Mouse (Mus musculus) inflammation-experienced regulatory T-cells, adult 6 months (primary cell): Measurements from ENCODE around the gene Abcd3. TPM values are rescaled to one million over a fixed set of nuclear protein-coding genes. Genes with fewer than 3 reads are reported as not detected.

Source experiments
- ATAC-seq: one replicate; pipeline ENCODE4 v1.8.0; 2017
- polyA plus RNA-seq, 3 experiments: library from polyadenylated mRNA; unstranded; fragments of 100-300 nt; shearing (Covaris generic); gene quantifications; one replicate each; pipeline ENCODE4 v1.2.1; 2017

The Abcd3 gene
- polyA plus RNA-seq, 3 experiments from 2014 or later: 9.1 to 16.0 (median 11.7) TPM

GRCm38 (mm10) chr3:121737901-121738300 lies 77.2 kb downstream of the Abcd3 start:
- ATAC-seq: no peak

GRCm38 (mm10) chr3:121737453-121737852 lies 77.6 kb downstream of the Abcd3 start:
- ATAC-seq: no peak

- ATAC-seq: peak; percentile 38
These were observed 78.9 kb downstream of the Abcd3 start for GRCm38 (mm10) chr3:121736025-121736744.

GRCm38 (mm10) chr3:121735542-121735941 lies 79.6 kb downstream of the Abcd3 start:
- ATAC-seq: no peak

GRCm38 (mm10) chr3:121729678-121730077 lies 85.4 kb downstream of the Abcd3 start:
- ATAC-seq: no peak

GRCm38 (mm10) chr3:121725651-121726050 lies 89.5 kb downstream of the Abcd3 start:
- ATAC-seq: no peak

- ATAC-seq: no peak
These were observed 90.5 kb downstream of the Abcd3 start for GRCm38 (mm10) chr3:121724553-121724952.

- ATAC-seq: no peak
These were observed 91.1 kb downstream of the Abcd3 start for GRCm38 (mm10) chr3:121723968-121724524.

GRCm38 (mm10) chr3:121722971-121723844 lies 91.9 kb downstream of the Abcd3 start, which contains the start of gene F3:
F3 (plus strand) TSS chr3:121723537.
- ATAC-seq: no peak

GRCm38 (mm10) chr3:121721691-121722070 lies 93.4 kb downstream of the Abcd3 start:
- no peak for ATAC-seq

GRCm38 (mm10) chr3:121720801-121721690 lies 94.1 kb downstream of the Abcd3 start:
- ATAC-seq: no peak

GRCm38 (mm10) chr3:121719701-121720100 lies 95.4 kb downstream of the Abcd3 start:
- no peak for ATAC-seq

GRCm38 (mm10) chr3:121718679-121719078 lies 96.4 kb downstream of the Abcd3 start:
- no peak for ATAC-seq

- no peak for ATAC-seq
These were observed 98.6 kb downstream of the Abcd3 start for GRCm38 (mm10) chr3:121716480-121716879.

- no peak for ATAC-seq
These were observed 99.2 kb downstream of the Abcd3 start for GRCm38 (mm10) chr3:121715741-121716459.

GRCm38 (mm10) chr3:121715336-121715735 lies 99.8 kb downstream of the Abcd3 start:
- ATAC-seq: no peak

GRCm38 (mm10) chr3:121714461-121714860 lies 100.6 kb downstream of the Abcd3 start:
- ATAC-seq: no peak

- ATAC-seq: no peak
These were observed 101.3 kb downstream of the Abcd3 start for GRCm38 (mm10) chr3:121713816-121714215.

GRCm38 (mm10) chr3:121713151-121713701 lies 101.9 kb downstream of the Abcd3 start:
- ATAC-seq: no peak

- no peak for ATAC-seq
These were observed 102.9 kb downstream of the Abcd3 start for GRCm38 (mm10) chr3:121712222-121712621.

GRCm38 (mm10) chr3:121710894-121711531 lies 104.1 kb downstream of the Abcd3 start:
- no peak for ATAC-seq
